Mouse (Mus musculus): Measurements from ENCODE around the gene Meis1.

Meis1 gene

GRCm38 (mm10) chr11:18906866-18907265 is 111.9 kb downstream of the Meis1 start:
- in situ Hi-C loops (cut with MseI, MboI) = no loop called here

GRCm38 (mm10) chr11:18905431-18905830 is 113.4 kb downstream of the Meis1 start:
- in situ Hi-C loops (cut with MseI, MboI) = no loop called here

DNA sequence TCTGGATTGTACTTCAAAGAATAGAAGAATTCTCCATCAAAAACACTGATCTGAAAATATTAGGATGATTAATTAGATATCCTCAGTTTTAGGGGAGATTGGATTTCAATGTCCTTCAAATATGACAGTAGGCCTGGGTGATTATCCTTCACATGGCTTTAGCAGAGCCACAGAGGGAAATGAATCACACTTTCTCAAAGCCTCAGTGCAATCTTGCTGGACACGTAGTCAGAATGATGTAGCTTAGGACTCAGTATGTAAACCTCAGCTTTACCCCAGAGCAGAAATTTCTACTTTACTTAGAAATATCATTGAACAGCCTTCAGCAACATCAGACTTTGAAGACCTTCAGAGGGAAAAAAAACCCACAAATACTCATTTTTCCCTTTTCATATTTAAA is 113.9 kb downstream of the Meis1 start:
- in situ Hi-C loops (cut with MseI, MboI) = no loop called here

DNA sequence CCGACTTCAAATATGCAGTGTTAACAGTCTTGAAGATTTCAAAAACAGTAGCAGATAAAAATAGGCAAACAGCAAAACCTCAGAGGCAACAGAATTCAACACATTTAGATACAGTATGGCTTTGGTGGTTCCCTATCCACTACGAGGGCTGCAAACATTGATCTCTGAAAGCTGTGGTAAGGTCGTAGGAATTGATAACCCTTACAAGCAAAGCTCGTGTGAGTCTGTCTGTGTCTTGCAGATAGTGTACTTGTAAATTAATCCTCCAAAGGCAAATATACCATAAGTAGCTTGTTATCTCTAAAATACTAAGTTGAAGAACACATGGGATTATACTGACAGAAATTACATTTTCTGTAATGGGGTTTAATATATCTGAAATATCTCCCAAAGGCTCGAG is 114.5 kb downstream of the Meis1 start:
- in situ Hi-C loops (cut with MseI, MboI) = no loop called here

- in situ Hi-C loops (cut with MseI, MboI) = no loop called here
Measured at GRCm38 (mm10) chr11:18900489-18900888, 118.3 kb downstream of the Meis1 start.

- in situ Hi-C loops (cut with MseI, MboI) = no loop called here
Measured at GRCm38 (mm10) chr11:18898862-18899261, 119.9 kb downstream of the Meis1 start.

- in situ Hi-C loops (cut with MseI, MboI) = no loop called here
Measured at GRCm38 (mm10) chr11:18897921-18898646, 120.7 kb downstream of the Meis1 start.

GRCm38 (mm10) chr11:18897250-18897649 is 121.5 kb downstream of the Meis1 start:
- in situ Hi-C loops (cut with MseI, MboI) = no loop called here

DNA sequence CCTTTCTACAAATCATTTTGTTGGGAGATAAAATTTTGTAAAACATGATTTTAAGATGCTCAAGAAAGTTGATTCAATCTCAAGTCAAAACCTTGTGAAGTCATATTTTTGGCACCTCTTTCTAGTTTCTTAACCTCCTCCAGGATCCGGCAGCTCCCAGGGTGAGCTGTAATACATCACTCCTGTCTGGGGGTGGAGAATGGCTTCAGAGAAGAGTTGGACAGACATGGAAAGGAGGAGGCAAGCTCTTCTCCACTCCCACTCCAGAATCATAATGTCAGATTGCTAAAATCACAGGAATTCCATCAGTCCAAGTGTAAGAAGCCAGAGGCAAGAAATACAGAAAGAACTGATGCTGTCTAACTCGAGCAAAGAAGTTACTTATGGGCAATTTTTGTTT is 126.3 kb downstream of the Meis1 start:
- in situ Hi-C loops (cut with MseI, MboI) = no loop called here

DNA sequence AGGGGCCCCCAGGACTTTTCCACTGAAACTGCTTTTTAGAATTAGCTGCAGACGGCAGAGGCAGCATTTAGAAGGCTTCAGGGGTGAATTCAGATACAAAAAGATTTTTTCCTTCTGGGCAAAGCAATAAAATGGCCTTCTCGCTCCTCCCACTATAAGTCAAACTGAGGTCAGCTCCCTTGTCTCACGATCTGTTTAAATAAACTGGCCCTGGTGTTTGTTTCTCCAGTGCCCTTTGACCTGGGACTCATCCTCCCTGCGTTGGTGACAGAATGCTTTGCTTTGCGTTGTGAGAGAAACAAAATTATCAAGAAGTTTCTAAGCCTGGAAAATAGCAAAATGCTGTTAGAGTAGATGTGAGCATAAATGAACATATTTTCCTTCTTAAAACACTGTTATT is 129.6 kb downstream of the Meis1 start:
- in situ Hi-C loops (cut with MseI, MboI) = no loop called here

- in situ Hi-C loops (cut with MseI, MboI) = no loop called here
Measured at GRCm38 (mm10) chr11:18888651-18889050, 130.1 kb downstream of the Meis1 start.

DNA sequence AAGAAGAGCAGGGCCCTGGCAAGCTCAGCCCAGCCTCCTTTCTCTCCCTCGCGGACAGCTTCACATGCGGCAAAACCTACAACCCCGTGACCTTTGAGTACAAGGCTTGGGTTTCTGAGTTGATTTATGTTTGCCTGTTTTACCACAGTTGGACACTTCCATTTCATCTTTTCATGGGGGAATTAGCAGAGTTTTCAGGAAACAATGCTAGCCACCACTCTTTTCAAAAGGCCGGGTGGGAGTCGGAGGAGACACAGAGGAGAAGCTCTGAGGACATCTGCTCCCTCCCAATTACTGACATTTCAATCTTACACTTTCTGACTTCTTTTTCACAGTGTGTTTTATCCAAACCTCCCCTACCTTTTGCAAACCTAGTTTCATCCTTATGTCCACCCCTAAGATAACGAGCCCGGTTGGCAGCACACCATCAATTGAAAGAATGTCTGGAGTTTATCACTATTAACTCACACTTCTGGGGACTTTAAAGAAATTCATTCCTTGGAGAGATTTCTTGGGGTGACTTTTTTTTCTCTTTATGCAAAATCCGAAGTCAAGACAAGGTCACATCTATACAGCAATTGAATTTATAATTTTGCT is 133.0 kb downstream of the Meis1 start:
- in situ Hi-C loops (cut with MseI, MboI) = no loop called here

DNA sequence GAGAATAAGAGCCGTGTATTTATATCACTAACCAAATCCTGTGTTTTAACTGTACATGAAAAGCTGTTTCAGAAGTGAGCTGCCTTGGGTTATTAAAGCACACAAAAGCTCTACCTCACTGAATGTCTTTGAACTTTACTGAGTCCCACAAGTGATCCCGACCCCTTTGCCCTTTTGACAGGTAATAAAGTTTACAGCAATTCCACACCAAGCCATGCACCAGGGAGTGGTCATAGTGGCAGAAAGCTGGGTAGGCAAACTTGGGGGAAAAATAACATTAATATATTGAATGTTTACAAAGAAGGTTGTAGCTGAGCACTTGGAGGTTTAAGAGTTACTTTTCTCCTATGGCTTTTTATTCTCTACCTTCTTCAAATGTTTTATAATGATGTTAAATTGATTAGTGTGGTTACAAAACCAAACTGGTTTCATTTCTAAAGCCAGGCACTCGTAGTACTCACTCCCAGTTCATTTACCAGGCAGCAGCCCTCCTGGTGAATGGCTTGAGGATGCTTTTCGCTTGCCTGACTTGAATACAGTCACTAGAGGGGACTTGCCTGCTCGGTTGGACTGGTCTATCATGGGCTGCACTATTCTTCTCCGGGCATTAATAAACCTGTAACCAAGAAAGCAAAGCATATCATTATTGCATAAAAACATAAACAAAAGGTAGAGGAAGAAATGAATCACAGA is 133.6 kb downstream of the Meis1 start:
- in situ Hi-C loops (cut with MseI, MboI) = no loop called here

DNA sequence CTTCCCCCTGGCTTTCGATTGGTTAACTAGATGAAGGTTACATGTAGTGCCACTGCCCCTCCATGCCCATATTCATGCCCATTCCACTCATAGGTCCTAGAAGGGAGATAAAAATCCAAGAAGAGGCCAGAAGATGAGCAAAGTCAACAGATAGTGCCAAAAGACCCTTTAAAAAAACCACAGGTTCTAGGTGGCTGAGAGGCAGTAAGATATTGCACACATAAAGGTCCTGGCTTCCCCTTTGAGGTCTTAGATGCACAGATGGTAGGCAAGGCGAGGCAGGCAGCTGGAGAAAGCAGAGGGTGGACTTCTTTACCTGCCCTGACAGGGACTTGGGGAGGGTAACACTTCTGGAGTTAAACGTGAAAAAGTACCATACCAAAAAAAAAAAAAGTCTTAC is 134.8 kb downstream of the Meis1 start:
- in situ Hi-C loops (cut with MseI, MboI) = no loop called here

- in situ Hi-C loops (cut with MseI, MboI) = no loop called here
Measured at GRCm38 (mm10) chr11:18883507-18883881, 135.3 kb downstream of the Meis1 start.

- in situ Hi-C loops (cut with MseI, MboI) = no loop called here
Measured at GRCm38 (mm10) chr11:18882747-18883506, 135.9 kb downstream of the Meis1 start.

DNA sequence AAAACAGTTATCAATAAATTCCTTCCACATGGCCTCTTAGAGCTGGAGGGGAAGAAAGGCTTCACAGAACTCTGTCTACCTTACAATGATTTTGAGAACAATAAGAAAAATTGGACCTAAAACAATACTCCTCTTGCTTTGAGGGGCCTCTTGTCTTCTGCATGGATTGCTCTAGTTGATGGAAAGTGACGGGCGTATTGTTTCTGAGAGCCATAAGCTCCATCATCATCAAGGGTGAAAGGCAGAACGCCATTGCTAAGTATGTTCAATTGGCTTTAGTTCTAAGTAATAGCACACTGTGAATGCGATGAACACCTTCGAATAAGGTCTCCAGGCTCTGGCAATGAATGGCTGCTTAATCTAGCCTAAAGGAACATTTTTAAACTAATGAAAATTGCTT is 136.5 kb downstream of the Meis1 start:
- in situ Hi-C loops (cut with MseI, MboI) = no loop called here

- in situ Hi-C loops (cut with MseI, MboI) = no loop called here
Measured at GRCm38 (mm10) chr11:18880806-18881205, 138.0 kb downstream of the Meis1 start.

DNA sequence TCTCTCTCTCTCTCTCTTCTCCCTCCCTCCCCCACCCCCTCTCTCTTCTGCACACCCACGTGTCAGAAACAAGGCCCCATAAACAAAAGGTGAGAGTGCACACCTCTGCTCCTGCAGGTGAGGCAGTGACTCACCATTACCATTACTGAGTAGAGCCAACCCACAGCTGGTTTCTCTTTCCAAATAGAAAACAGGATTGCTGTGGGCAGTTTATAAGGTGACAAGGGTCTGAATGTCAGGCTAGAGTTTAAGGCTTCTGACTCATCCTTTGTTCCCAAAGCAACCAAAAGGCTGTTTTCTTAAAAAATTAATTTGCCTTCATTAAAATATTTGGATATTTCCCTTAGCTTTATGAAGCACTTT is 139.3 kb downstream of the Meis1 start:
- in situ Hi-C loops (cut with MseI, MboI) = loop anchor here (5.0 kb wide), 1 partner anchor 143 kb away; no protein-coding TSS in a partner anchor

DNA sequence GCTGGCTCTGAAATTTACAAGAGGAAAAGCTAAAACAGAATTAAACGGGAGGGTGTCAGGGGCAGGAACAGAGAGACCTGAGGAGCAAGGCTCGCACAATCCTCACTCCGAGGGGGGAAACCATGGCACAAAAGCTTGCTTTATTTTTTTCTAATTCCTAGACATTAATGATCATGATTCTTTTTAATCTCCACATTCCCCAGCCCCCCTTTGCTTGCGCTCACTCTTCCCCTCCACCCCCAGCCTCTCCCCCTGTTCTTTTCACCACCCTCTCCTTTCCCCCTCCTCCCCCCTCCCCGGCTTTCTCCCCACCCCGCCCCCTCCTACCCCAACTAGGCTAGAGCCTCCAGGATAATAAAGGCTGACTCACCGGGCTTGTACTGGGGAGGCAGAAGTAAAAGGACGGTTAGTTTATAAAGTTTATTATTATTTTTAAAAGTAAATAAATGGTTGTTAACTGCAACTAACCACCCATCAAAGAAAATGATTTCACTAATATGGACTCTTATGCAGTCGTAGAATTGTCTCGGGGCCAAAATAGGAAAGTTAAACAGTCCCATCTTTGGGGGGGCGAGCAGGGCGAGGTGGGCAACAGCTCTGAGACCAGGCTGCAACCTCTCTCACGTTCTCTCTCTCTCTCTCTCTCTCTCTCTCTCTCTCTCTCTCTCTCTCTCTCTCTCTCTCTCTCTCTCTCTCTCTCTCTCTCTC is 139.9 kb downstream of the Meis1 start:
- in situ Hi-C loops (cut with MseI, MboI) = loop anchor here (5.0 kb wide), 1 partner anchor 143 kb away; no protein-coding TSS in a partner anchor

DNA sequence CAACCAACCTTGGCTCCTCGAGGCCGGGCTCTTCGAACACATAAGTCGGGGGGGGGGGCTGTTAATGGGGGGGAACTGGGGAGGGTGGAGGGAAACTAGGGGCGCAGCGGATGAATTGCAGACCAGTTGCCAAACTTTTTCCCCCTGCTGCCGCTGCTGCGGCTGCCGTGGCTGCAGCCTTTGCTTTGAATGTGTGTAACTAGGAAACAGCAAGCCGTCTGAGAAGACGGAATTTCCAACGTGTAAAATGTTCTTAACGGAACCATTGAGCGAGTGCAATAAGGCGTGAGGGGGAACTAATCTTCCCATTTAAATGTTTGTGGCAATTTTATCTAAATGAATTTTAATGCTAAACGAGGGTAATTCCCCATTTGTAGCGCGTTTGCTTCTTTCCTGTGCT is 140.8 kb downstream of the Meis1 start:
- in situ Hi-C loops (cut with MseI, MboI) = loop anchor here (5.0 kb wide), 1 partner anchor 144 kb away; no protein-coding TSS in a partner anchor
